ENCODE assay signal across 7 mouse cellular contexts in the genomic region with DNA sequence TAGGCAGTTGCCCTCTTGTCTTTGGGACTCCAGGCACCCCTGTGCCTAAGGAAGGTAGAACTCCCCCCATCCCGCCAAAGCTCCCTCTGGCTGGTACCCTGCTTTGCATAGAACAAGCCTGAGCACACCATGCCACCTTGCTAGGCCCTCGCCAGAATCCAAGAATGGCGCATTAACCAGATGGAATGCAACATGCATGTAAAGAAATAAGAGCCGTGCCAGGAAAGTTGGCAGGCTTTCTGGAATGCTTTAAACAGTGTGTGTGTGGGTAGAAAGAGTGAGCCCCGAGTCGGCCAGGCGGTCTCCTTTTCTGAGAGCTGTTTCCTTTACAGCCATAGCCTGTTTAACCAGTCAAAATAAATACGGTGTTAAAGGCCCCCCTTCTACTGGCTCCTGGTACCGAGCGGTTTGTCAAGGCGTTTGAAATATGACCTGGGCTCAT. TPM values are rescaled to one million over a fixed set of nuclear protein-coding genes. Genes with fewer than 3 reads are reported as not detected.
DNase-seq lines count a peak whose midpoint lies in the region; ATAC-seq lines count a peak whose summit lies in the region.

No protein-coding gene starts in this region.

- WGBS in neural tube, embryonic 12.5 days, result 11% methylated on average over 11 of the region's 11 CpGs
- 10% methylated on average over 11 of the region's 11 CpGs for WGBS in forebrain, embryonic 15.5 days
- WGBS in limb, embryonic 13.5 days, result 2% methylated on average over 11 of the region's 11 CpGs

- H3K36me3 ChIP-seq in neural tube, embryonic 12.5 days, result no peaks in the 10 kb centered on the region
- H3K36me3 ChIP-seq in forebrain, embryonic 15.5 days, result no peaks in the 10 kb centered on the region
- H3K36me3 ChIP-seq in limb, embryonic 13.5 days, result no peaks in the 10 kb centered on the region

- DNase-seq in neural tube, embryonic 10.5 days (ENCODE audit: extremely low spot score, low spot score), result no peak
- peak; percentile 65 for DNase-seq in kidney, postnatal 10 days
- no peak for DNase-seq in adrenal gland, adult (ENCODE audit: inconsistent age in 2 of 2, low spot score in 1 of 2)

- ATAC-seq in neural tube, embryonic 12.5 days (ENCODE audit: low FRiP score, low read depth), result no peak
- ATAC-seq in forebrain, embryonic 15.5 days (replicated peaks), result peak; percentile 75
- peak; percentile 82 for ATAC-seq in limb, embryonic 13.5 days (ENCODE audit: low FRiP score, low read depth)
- no peak for ATAC-seq in activated CD4-positive, CD25-positive, alpha-beta regulatory T cell, adult 4 months

- H3K4me3 ChIP-seq in neural tube, embryonic 12.5 days, result no peak overlapping the region
- no peak overlapping the region for H3K4me3 ChIP-seq in forebrain, embryonic 15.5 days
- H3K4me3 ChIP-seq in limb, embryonic 13.5 days, result peak overlapping the region; percentile 33; the same call in 1 of the 2 replicates

- H3K9me3 ChIP-seq in neural tube, embryonic 12.5 days, result no peaks in the 10 kb centered on the region
- no peaks in the 10 kb centered on the region for H3K9me3 ChIP-seq in forebrain, embryonic 15.5 days
- H3K9me3 ChIP-seq in limb, embryonic 13.5 days, result no peaks in the 10 kb centered on the region

- H3K27ac ChIP-seq in neural tube, embryonic 12.5 days, result no peak overlapping the region
- peak overlapping the region; percentile 73 for H3K27ac ChIP-seq in forebrain, embryonic 15.5 days (replicated peaks)
- H3K27ac ChIP-seq in limb, embryonic 13.5 days, result peak overlapping the region; percentile 93

- H3K4me2 ChIP-seq in neural tube, embryonic 12.5 days (replicated peaks), result peak overlapping the region; percentile 55
- peak overlapping the region; percentile 46 for H3K4me2 ChIP-seq in forebrain, embryonic 15.5 days (replicated peaks)
- peak overlapping the region; percentile 65 for H3K4me2 ChIP-seq in limb, embryonic 13.5 days (replicated peaks)

- H3K9ac ChIP-seq in neural tube, embryonic 12.5 days, result no peak overlapping the region
- no peak overlapping the region for H3K9ac ChIP-seq in forebrain, embryonic 15.5 days (replicated peaks)
- H3K9ac ChIP-seq in limb, embryonic 13.5 days, result no peak overlapping the region

- peaks cover 39% of the 10 kb centered on the region for H3K4me1 ChIP-seq in neural tube, embryonic 12.5 days
- H3K4me1 ChIP-seq in forebrain, embryonic 15.5 days, result peaks cover 40% of the 10 kb centered on the region
- peaks cover 69% of the 10 kb centered on the region for H3K4me1 ChIP-seq in limb, embryonic 13.5 days

- 0 out of 2 replicates have a peak, but pooled peaks cover 10% of the 10 kb centered on the region for H3K27me3 ChIP-seq in neural tube, embryonic 12.5 days (replicated peaks)
- H3K27me3 ChIP-seq in forebrain, embryonic 15.5 days, result no peaks in the 10 kb centered on the region
- no peaks in the 10 kb centered on the region for H3K27me3 ChIP-seq in limb, embryonic 13.5 days

RNA-seq across cellular contexts. Expression of a gene that starts 45.2 kb away (rescaled TPM):
- polyA plus RNA-seq in neural tube, embryonic 12.5 days (2016; fragmentation: Nextera tagmentation; extraction: Ambion mirVana), result 14.8 and 15.6 TPM in 2 replicates
- polyA plus RNA-seq in forebrain, embryonic 15.5 days (2015; fragmentation: Nextera tagmentation; extraction: Ambion mirVana), result 23.7 and 23.9 TPM in 2 replicates
- polyA plus RNA-seq in limb, embryonic 13.5 days (2015; fragmentation: Nextera tagmentation; extraction: Ambion mirVana), result 18.6 and 19.1 TPM in 2 replicates
- polyA plus RNA-seq in activated CD4-positive, CD25-positive, alpha-beta regulatory T cell, adult 4 months (2017; shearing (Covaris generic)), result 10 to 100 TPM; 14.6 to 17.4 TPM

Comparison
In these comparisons a context has a peak if more than half of its experiments do, and no peak if none do; other contexts are left out.
1. ATAC-seq: peak in forebrain, embryonic 15.5 days (single experiment) and limb, embryonic 13.5 days (single experiment); none in neural tube, embryonic 12.5 days (single experiment) and activated CD4-positive, CD25-positive, alpha-beta regulatory T cell, adult 4 months (single experiment).
2. Peak in every context shown above with its lines, with median percentiles within 50 percentile points of each other: H3K4me2 ChIP-seq.